Mouse (Mus musculus) limb, embryonic 11.5 days (tissue): Measurements from ENCODE around the gene Usp48. TPM values are rescaled to one million over a fixed set of nuclear protein-coding genes. Genes with fewer than 3 reads are reported as not detected.

Experiments
- ATAC-seq: fragments of 200-750 bp; cut with Nextera tagmentation; 2 replicates; pipeline ENCODE4 v1.8.0; 2017; ENCODE audit warnings: low read depth; ENCODE audit not compliant: insufficient number of reproducible peaks, low FRiP score, low TSS enrichment
- DNase-seq: peaks from one replicate; pipeline ENCODE4 v3.0.0-alpha.2; 2015; ENCODE audit warnings: low spot score
- H3K27ac ChIP-seq: fragments of 300-500 bp; sonication (generic); replicated peaks from 2 replicates; pipeline ENCODE4 v1.5.1; 2014; ENCODE audit warnings: low read depth, mild to moderate bottlenecking, low read length
- H3K27me3 ChIP-seq: fragments of 300-500 bp; sonication (generic); 2 replicates; pipeline ENCODE4 v1.6.1; 2014; ENCODE audit warnings: mild to moderate bottlenecking, low read length, mixed read lengths; ENCODE audit not compliant: control insufficient read depth, insufficient read depth
- H3K36me3 ChIP-seq: fragments of 300-500 bp; sonication (generic); 2 replicates; pipeline ENCODE4 v1.6.1; 2014; ENCODE audit warnings: mild to moderate bottlenecking, low read length, moderate library complexity, mixed read lengths; ENCODE audit not compliant: control insufficient read depth, insufficient read depth
- H3K4me1 ChIP-seq: fragments of 300-500 bp; sonication (generic); 2 replicates; pipeline ENCODE4 v1.6.1; 2014; ENCODE audit warnings: low read length, mixed read lengths; ENCODE audit not compliant: control insufficient read depth, insufficient read depth
- H3K4me2 ChIP-seq: fragments of 300-500 bp; sonication (generic); 2 replicates; pipeline ENCODE4 v1.6.1; 2014; ENCODE audit warnings: low read depth, mild to moderate bottlenecking, moderate library complexity; ENCODE audit not compliant: severe bottlenecking
- H3K4me3 ChIP-seq: fragments of 300-500 bp; sonication (generic); 2 replicates; pipeline ENCODE4 v1.5.1; 2014; ENCODE audit warnings: low read depth, low read length
- H3K9ac ChIP-seq: fragments of 300-500 bp; sonication (generic); 2 replicates; pipeline ENCODE4 v1.6.1; 2014; ENCODE audit warnings: mild to moderate bottlenecking, low read length
- H3K9me3 ChIP-seq: fragments of 300-500 bp; sonication (generic); 2 replicates; pipeline ENCODE4 v1.6.1; 2016; ENCODE audit warnings: low read length; ENCODE audit not compliant: control insufficient read depth
- WGBS: fragments of 180-500 bp; shearing (Covaris S2); extraction: QIAGEN DNeasy Blood & Tissue Kit; methylation state at CpG from one replicate; pipeline ENCODE4 v1.1.7; 2014; 5-methylcytosine and 5-hydroxymethylcytosine counted together
- polyA plus RNA-seq: library from polyadenylated mRNA; unstranded; fragments of >200 nt; fragmentation: Nextera tagmentation; extraction: Ambion mirVana; gene quantifications from 2 replicates; pipeline ENCODE4 v1.2.1, GENCODE M21; 2014

Gene Usp48
- polyA plus RNA-seq, 1 experiment from 2014 or later: 93.0 TPM

GRCm38 (mm10) chr4:137695300-137695699, 101.7 kb downstream of the Usp48 start:
- H3K9ac ChIP-seq: no peak overlapping the region
- no peak overlapping the region for H3K4me3 ChIP-seq
- H3K4me2 ChIP-seq: no peak overlapping the region
- H3K4me1 ChIP-seq: peaks cover 6% of the 10 kb centered on the region; the same call in 1 of the 2 replicates
- ATAC-seq (no peak), DNase-seq (no peak)
- no peaks in the 10 kb centered on the region for H3K36me3 ChIP-seq
- H3K27ac ChIP-seq: no peak overlapping the region
- no peaks in the 10 kb centered on the region for H3K27me3 ChIP-seq
- WGBS: 81% methylated on average over 8 of the region's 8 CpGs
- no peaks in the 10 kb centered on the region for H3K9me3 ChIP-seq

GRCm38 (mm10) chr4:137695900-137696299, 102.3 kb downstream of the Usp48 start:
- ATAC-seq (no peak), DNase-seq (no peak)
- Histone ChIP-seq H3K36me3 (no peaks in the 10 kb centered on the region), H3K4me3 (no peak overlapping the region), H3K4me2 (no peak overlapping the region), H3K9ac (no peak overlapping the region), H3K4me1 (peaks cover 6% of the 10 kb centered on the region; the same call in 1 of the 2 replicates), H3K27ac (no peak overlapping the region), H3K27me3 (no peaks in the 10 kb centered on the region), H3K9me3 (no peaks in the 10 kb centered on the region)
- 27% methylated on average over 4 of the region's 4 CpGs for WGBS

- Histone ChIP-seq H3K9me3 (no peaks in the 10 kb centered on the region), H3K27ac (no peak overlapping the region), H3K4me3 (no peak overlapping the region), H3K36me3 (no peaks in the 10 kb centered on the region), H3K4me1 (peaks cover 6% of the 10 kb centered on the region; the same call in 1 of the 2 replicates), H3K9ac (no peak overlapping the region), H3K4me2 (no peak overlapping the region), H3K27me3 (no peaks in the 10 kb centered on the region)
- 75% methylated on average over 13 of the region's 13 CpGs for WGBS
- no peak for DNase-seq
- no peak for ATAC-seq
Measured at GRCm38 (mm10) chr4:137697156-137697885, 103.8 kb downstream of the Usp48 start.

- no peak overlapping the region for H3K27ac ChIP-seq
- no peak overlapping the region for H3K4me2 ChIP-seq
- ATAC-seq: no peak
- H3K4me1 ChIP-seq: peaks cover 6% of the 10 kb centered on the region; the same call in 1 of the 2 replicates
- no peaks in the 10 kb centered on the region for H3K27me3 ChIP-seq
- no peaks in the 10 kb centered on the region for H3K36me3 ChIP-seq
- no peaks in the 10 kb centered on the region for H3K9me3 ChIP-seq
- DNase-seq: no peak
- no peak overlapping the region for H3K4me3 ChIP-seq
- 89% methylated on average over 7 of the region's 7 CpGs for WGBS
- no peak overlapping the region for H3K9ac ChIP-seq
Measured at GRCm38 (mm10) chr4:137698076-137698985, 104.8 kb downstream of the Usp48 start.

GRCm38 (mm10) chr4:137699264-137700211, 106.0 kb downstream of the Usp48 start:
- peaks cover 6% of the 10 kb centered on the region; the same call in 1 of the 2 replicates for H3K4me1 ChIP-seq
- DNase-seq: no peak
- no peak overlapping the region for H3K27ac ChIP-seq

GRCm38 (mm10) chr4:137700960-137701359, 107.4 kb downstream of the Usp48 start:
- no peaks in the 10 kb centered on the region for H3K27me3 ChIP-seq
- H3K9ac ChIP-seq: no peak overlapping the region
- peaks cover 6% of the 10 kb centered on the region; the same call in 1 of the 2 replicates for H3K4me1 ChIP-seq
- H3K4me2 ChIP-seq: no peak overlapping the region
- DNase-seq (no peak), ATAC-seq (no peak)
- H3K9me3 ChIP-seq: no peaks in the 10 kb centered on the region
- H3K36me3 ChIP-seq: no peaks in the 10 kb centered on the region
- 66% methylated on average over 6 of the region's 6 CpGs for WGBS
- no peak overlapping the region for H3K4me3 ChIP-seq
- H3K27ac ChIP-seq: no peak overlapping the region

More at GRCm38 (mm10) chr4:137699264-137700211, 106.0 kb downstream of the Usp48 start:
- Histone ChIP-seq H3K36me3 (no peaks in the 10 kb centered on the region), H3K4me3 (no peak overlapping the region), H3K4me2 (no peak overlapping the region), H3K27me3 (no peaks in the 10 kb centered on the region), H3K9ac (no peak overlapping the region), H3K9me3 (no peaks in the 10 kb centered on the region)
- 71% methylated on average over 21 of the region's 21 CpGs for WGBS
- ATAC-seq: no peak

GRCm38 (mm10) chr4:137703077-137703476, 109.5 kb downstream of the Usp48 start:
- H3K4me2 ChIP-seq: no peak overlapping the region
- WGBS: 92% methylated on average over 5 of the region's 5 CpGs
- no peak for ATAC-seq
- H3K27me3 ChIP-seq: no peaks in the 10 kb centered on the region
- no peak overlapping the region for H3K27ac ChIP-seq
- 0 out of 2 replicates have a peak, but pooled peaks cover 4% of the 10 kb centered on the region for H3K4me1 ChIP-seq
- no peaks in the 10 kb centered on the region for H3K9me3 ChIP-seq
- DNase-seq: no peak
- no peak overlapping the region for H3K9ac ChIP-seq
- no peak overlapping the region for H3K4me3 ChIP-seq
- H3K36me3 ChIP-seq: no peaks in the 10 kb centered on the region
